Mouse (Mus musculus) MEL (cell line): ENCODE data around the gene Anxa4.

Experiments
- CHD2 ChIP-seq: IDR thresholded peaks from 2 replicates; pipeline ENCODE4 v1.6.1; 2011; ENCODE audit warnings: low read length, improper control_type of control experiment
- CTCF ChIP-seq, 3 experiments: IDR thresholded peaks in 2 of 3; conservative IDR thresholded peaks in 1 of 3; 2 replicates each; pipeline ENCODE4 v1.5.1; 2011 to 2012; ENCODE audit warnings: low read length in 3 of 3, low read depth in 2 of 3, mild to moderate bottlenecking in 2 of 3, improper control_type of control experiment in 1 of 3, inconsistent platforms in 1 of 3, mixed read lengths in 1 of 3, moderate library complexity in 1 of 3; ENCODE audit not compliant: control insufficient read depth in 1 of 3, insufficient read depth in 1 of 3, poor library complexity in 1 of 3, severe bottlenecking in 1 of 3
- E2F4 ChIP-seq: IDR thresholded peaks from 2 replicates; pipeline ENCODE4 v1.6.1; 2011; ENCODE audit warnings: low read depth, low read length, improper control_type of control experiment, borderline replicate concordance
- EP300 ChIP-seq, 2 experiments: IDR thresholded peaks; 2 replicates each; pipeline ENCODE4 v1.6.1; 2011; ENCODE audit warnings: improper control_type of control experiment in 2 of 2, low read length in 2 of 2, low read depth in 1 of 2, mild to moderate bottlenecking in 1 of 2
- GATA1 ChIP-seq: IDR thresholded peaks from 2 replicates; pipeline ENCODE4 v1.6.1; 2011; ENCODE audit warnings: low read depth, low read length, improper control_type of control experiment
- MAX ChIP-seq: IDR thresholded peaks from 2 replicates; pipeline ENCODE4 v1.6.1; 2011; ENCODE audit warnings: low read length, improper control_type of control experiment
- POLR2A ChIP-seq, 2 experiments: IDR thresholded peaks; 2 replicates each; pipeline ENCODE4 v1.6.1; 2011 to 2012; ENCODE audit warnings: low read length in 2 of 2, mild to moderate bottlenecking in 2 of 2, control low read depth in 1 of 2, improper control_type of control experiment in 1 of 2, low read depth in 1 of 2, moderate library complexity in 1 of 2; ENCODE audit not compliant: control insufficient read depth in 1 of 2, insufficient read depth in 1 of 2, poor library complexity in 1 of 2
- RAD21 ChIP-seq: IDR thresholded peaks from 2 replicates; pipeline ENCODE4 v1.6.1; 2011; ENCODE audit warnings: mild to moderate bottlenecking, low read depth, low read length, improper control_type of control experiment
- RCOR1 ChIP-seq: IDR thresholded peaks from 2 replicates; pipeline ENCODE4 v1.6.1; 2012; ENCODE audit warnings: low read depth, mild to moderate bottlenecking, inconsistent platforms, low read length, improper control_type of control experiment
- USF1 ChIP-seq: IDR thresholded peaks from 2 replicates; pipeline ENCODE4 v1.6.1; 2014; ENCODE audit warnings: low read depth, mild to moderate bottlenecking, inconsistent platforms, low read length, improper control_type of control experiment, moderate library complexity
- ZC3H11A ChIP-seq: IDR thresholded peaks from 2 replicates; pipeline ENCODE4 v1.6.1; 2012; ENCODE audit warnings: low read depth, mild to moderate bottlenecking, inconsistent platforms, low read length, improper control_type of control experiment
- ZNF384 ChIP-seq: IDR thresholded peaks from 2 replicates; pipeline ENCODE4 v1.6.1; 2012; ENCODE audit warnings: low read depth, mild to moderate bottlenecking, inconsistent platforms, low read length, improper control_type of control experiment

GRCm38 (mm10) chr6:86816586-86816985 is 23.2 kb upstream of the Anxa4 start:
- TF ChIP-seq POLR2A (IDR thresholded peaks at IDR 0.05; ENCODE audit: control insufficient read depth in 1 of 2, insufficient read depth in 1 of 2, low read depth in 1 of 2, low read length in 2 of 2, poor library complexity in 1 of 2): no peak
- TF ChIP-seq RAD21: peak; percentile 47
- TF ChIP-seq ZC3H11A: peak; percentile 34
- peak in 2 of 3 experiments; percentile 76 to 79; a peak in 4 of 6 replicates for TF ChIP-seq CTCF (IDR thresholded peaks at IDR 0.05 in 2 of 3, conservative IDR thresholded peaks at IDR 0.05 in 1 of 3; ENCODE audit: control insufficient read depth in 1 of 3, insufficient read depth in 1 of 3, low read depth in 2 of 3, low read length in 3 of 3, poor library complexity in 1 of 3, severe bottlenecking in 1 of 3)
- no peak for TF ChIP-seq ZNF384
- TF ChIP-seq CHD2: no peak
- TF ChIP-seq E2F4: no peak
- 0 out of 2 replicates have a peak, but pooled peaks have one; percentile 24 for TF ChIP-seq GATA1
- TF ChIP-seq MAX: peak; percentile 41; the same call in 1 of the 2 replicates
- no peak for TF ChIP-seq USF1
- no peak; the same call in 1 of the 2 replicates for TF ChIP-seq RCOR1
- TF ChIP-seq EP300 (IDR thresholded peaks at IDR 0.05; ENCODE audit: low read depth in 1 of 2, low read length in 2 of 2): peak in 1 of 2 experiments; percentile 35; a peak in 2 of 4 replicates
